Mouse (Mus musculus): ENCODE measurements at regions not wholly inside any gene's neighbourhood (a gene's known extent, or its start where the extent isn't known, plus 50 kb on each side); places are given as distances from the start of the nearest gene placed in this dataset.
A peak's percentile ranks its signal among the peaks of the same experiment; 100 is the strongest.

DNA sequence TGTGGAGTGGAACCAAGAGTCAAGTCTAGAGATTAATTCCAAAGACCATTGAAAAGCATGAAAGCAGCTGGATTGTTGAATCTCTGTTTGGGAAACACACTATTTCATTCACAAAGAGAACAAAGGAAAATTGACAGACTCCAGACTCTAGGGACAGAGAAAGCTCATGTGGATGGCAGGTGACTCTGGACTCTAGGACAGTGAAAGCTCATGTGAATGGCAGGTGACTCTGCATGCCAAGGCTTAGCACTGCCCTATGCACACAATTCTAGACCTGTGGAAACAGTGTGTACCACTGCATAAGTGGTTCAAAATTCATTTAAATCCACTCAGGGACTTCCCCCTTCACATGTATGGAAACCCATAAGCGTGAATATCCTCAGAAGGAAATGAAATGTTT lies 486.0 kb upstream of the Fam92a start:
- Histone ChIP-seq H3K4me2 (ENCODE audit: low read depth, low read length) (no peak overlapping the region), H3K36me3 (ENCODE audit: control insufficient read depth, insufficient read depth, low read length) (no peaks in the 10 kb centered on the region), H3K27me3 (replicated peaks; ENCODE audit: control insufficient read depth, insufficient read depth, low read length) (no peaks in the 10 kb centered on the region), H3K9me3 (ENCODE audit: control insufficient read depth, low read length) (no peaks in the 10 kb centered on the region), H3K9ac (ENCODE audit: low read depth, low read length) (no peak overlapping the region), H3K27ac (replicated peaks; ENCODE audit: low read depth, low read length) (no peak overlapping the region), H3K4me3 (ENCODE audit: low read depth, low read length) (no peak overlapping the region), H3K4me1 (ENCODE audit: control insufficient read depth, insufficient read depth, low read length) (no peaks in the 10 kb centered on the region)
- ATAC-seq (ENCODE audit: low read depth) (no peak), DNase-seq (ENCODE audit: low spot score) (no peak)
- WGBS, result 92% methylated on average over 1 of the region's 1 CpGs

DNA sequence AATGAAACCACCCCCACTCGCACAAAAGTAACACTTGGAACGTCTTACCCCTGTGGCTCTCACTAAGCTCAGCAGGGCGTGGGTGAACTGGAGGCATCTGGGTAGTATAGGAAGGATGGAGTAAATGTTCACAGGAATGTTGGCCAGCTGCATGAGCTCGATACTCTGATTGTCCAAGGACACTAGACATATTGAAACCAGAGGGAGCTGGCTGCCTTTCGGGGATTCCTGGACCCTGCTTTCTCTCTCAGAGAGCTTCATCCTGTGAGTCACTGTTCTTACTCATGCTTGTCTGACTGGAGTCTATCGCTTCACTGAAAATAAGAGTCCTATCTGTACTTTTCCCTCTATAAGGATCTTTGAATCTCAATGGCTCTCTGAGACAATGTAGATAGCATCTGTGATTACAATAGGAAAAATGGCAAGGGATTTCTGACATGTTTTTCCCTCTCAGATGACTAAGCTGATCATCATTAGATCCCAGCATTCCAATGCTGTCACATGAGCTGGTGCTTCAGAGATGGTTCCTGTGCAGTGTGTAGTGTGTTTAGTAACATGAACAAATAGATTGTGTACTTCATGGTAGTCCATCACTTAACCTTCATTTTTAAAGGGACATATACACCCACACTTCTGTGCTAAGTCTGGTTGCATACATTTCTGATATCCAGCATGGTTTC lies 485.2 kb upstream of the Fam92a start:
- peak; percentile 12 for DNase-seq (ENCODE audit: low spot score)
- Histone ChIP-seq H3K4me2 (ENCODE audit: low read depth, low read length) (no peak overlapping the region), H3K36me3 (ENCODE audit: control insufficient read depth, insufficient read depth, low read length) (no peaks in the 10 kb centered on the region), H3K27me3 (replicated peaks; ENCODE audit: control insufficient read depth, insufficient read depth, low read length) (no peaks in the 10 kb centered on the region), H3K9me3 (ENCODE audit: control insufficient read depth, low read length) (no peaks in the 10 kb centered on the region), H3K27ac (replicated peaks; ENCODE audit: low read depth, low read length) (no peak overlapping the region), H3K4me1 (ENCODE audit: control insufficient read depth, insufficient read depth, low read length) (no peaks in the 10 kb centered on the region), H3K9ac (ENCODE audit: low read depth, low read length) (no peak overlapping the region), H3K4me3 (ENCODE audit: low read depth, low read length) (no peak overlapping the region)
- no peak for ATAC-seq (ENCODE audit: low read depth)
- WGBS, result 76% methylated on average over 6 of the region's 6 CpGs

GRCm38 (mm10) chr4:12655457-12656228 lies 483.8 kb upstream of the Fam92a start:
- no peak for ATAC-seq (ENCODE audit: low read depth)
- 0 out of 2 replicates have a peak overlapping the region, but pooled peaks have one; percentile 10 for H3K4me3 ChIP-seq (ENCODE audit: low read depth, low read length)
- no peaks in the 10 kb centered on the region for H3K36me3 ChIP-seq (ENCODE audit: control insufficient read depth, insufficient read depth, low read length)
- WGBS, result 49% methylated on average over 13 of the region's 13 CpGs
- no peak overlapping the region for H3K9ac ChIP-seq (ENCODE audit: low read depth, low read length)
- H3K27ac ChIP-seq (replicated peaks; ENCODE audit: low read depth, low read length), result no peak overlapping the region
- H3K4me1 ChIP-seq (ENCODE audit: control insufficient read depth, insufficient read depth, low read length), result no peaks in the 10 kb centered on the region
- peak; percentile 6 for DNase-seq (ENCODE audit: low spot score)
- no peaks in the 10 kb centered on the region for H3K9me3 ChIP-seq (ENCODE audit: control insufficient read depth, low read length)
- H3K4me2 ChIP-seq (ENCODE audit: low read depth, low read length), result peak overlapping the region; percentile 38
- no peaks in the 10 kb centered on the region for H3K27me3 ChIP-seq (replicated peaks; ENCODE audit: control insufficient read depth, insufficient read depth, low read length)

GRCm38 (mm10) chr4:12654568-12655456 lies 483.0 kb upstream of the Fam92a start:
- H3K27me3 ChIP-seq (replicated peaks; ENCODE audit: control insufficient read depth, insufficient read depth, low read length), result no peaks in the 10 kb centered on the region
- no peak for DNase-seq (ENCODE audit: low spot score)
- H3K4me2 ChIP-seq (ENCODE audit: low read depth, low read length), result peak overlapping the region; percentile 38
- no peaks in the 10 kb centered on the region for H3K4me1 ChIP-seq (ENCODE audit: control insufficient read depth, insufficient read depth, low read length)
- 52% methylated on average over 12 of the region's 12 CpGs for WGBS
- no peaks in the 10 kb centered on the region for H3K9me3 ChIP-seq (ENCODE audit: control insufficient read depth, low read length)
- no peaks in the 10 kb centered on the region for H3K36me3 ChIP-seq (ENCODE audit: control insufficient read depth, insufficient read depth, low read length)
- no peak overlapping the region for H3K27ac ChIP-seq (replicated peaks; ENCODE audit: low read depth, low read length)
- no peak overlapping the region for H3K9ac ChIP-seq (ENCODE audit: low read depth, low read length)
- no peak for ATAC-seq (ENCODE audit: low read depth)
- 0 out of 2 replicates have a peak overlapping the region, but pooled peaks have one; percentile 10 for H3K4me3 ChIP-seq (ENCODE audit: low read depth, low read length)

GRCm38 (mm10) chr4:12647732-12648131 lies 475.9 kb upstream of the Fam92a start:
- H3K27me3 ChIP-seq (replicated peaks; ENCODE audit: control insufficient read depth, insufficient read depth, low read length), result no peaks in the 10 kb centered on the region
- H3K4me1 ChIP-seq (ENCODE audit: control insufficient read depth, insufficient read depth, low read length), result peaks cover 5% of the 10 kb centered on the region; the same call in 1 of the 2 replicates
- H3K9me3 ChIP-seq (ENCODE audit: control insufficient read depth, low read length), result no peaks in the 10 kb centered on the region
- H3K4me2 ChIP-seq (ENCODE audit: low read depth, low read length), result no peak overlapping the region
- no peak for DNase-seq (ENCODE audit: low spot score)
- no peaks in the 10 kb centered on the region for H3K36me3 ChIP-seq (ENCODE audit: control insufficient read depth, insufficient read depth, low read length)
- H3K9ac ChIP-seq (ENCODE audit: low read depth, low read length), result no peak overlapping the region
- WGBS, result 33% methylated on average over 3 of the region's 3 CpGs
- no peak for ATAC-seq (ENCODE audit: low read depth)
- H3K27ac ChIP-seq (replicated peaks; ENCODE audit: low read depth, low read length), result no peak overlapping the region
- no peak overlapping the region for H3K4me3 ChIP-seq (ENCODE audit: low read depth, low read length)

GRCm38 (mm10) chr4:12642525-12642928 lies 470.7 kb upstream of the Fam92a start:
- Histone ChIP-seq H3K4me1 (ENCODE audit: control insufficient read depth, insufficient read depth, low read length) (peaks cover 10% of the 10 kb centered on the region), H3K27me3 (replicated peaks; ENCODE audit: control insufficient read depth, insufficient read depth, low read length) (no peaks in the 10 kb centered on the region), H3K4me3 (ENCODE audit: low read depth, low read length) (no peak overlapping the region), H3K36me3 (ENCODE audit: control insufficient read depth, insufficient read depth, low read length) (no peaks in the 10 kb centered on the region), H3K9me3 (ENCODE audit: control insufficient read depth, low read length) (no peaks in the 10 kb centered on the region), H3K27ac (replicated peaks; ENCODE audit: low read depth, low read length) (no peak overlapping the region), H3K9ac (ENCODE audit: low read depth, low read length) (no peak overlapping the region), H3K4me2 (ENCODE audit: low read depth, low read length) (no peak overlapping the region)
- ATAC-seq (ENCODE audit: low read depth) (peak; percentile 72), DNase-seq (ENCODE audit: low spot score) (peak; percentile 78)
- WGBS, result 25% methylated on average over 4 of the region's 4 CpGs

DNA sequence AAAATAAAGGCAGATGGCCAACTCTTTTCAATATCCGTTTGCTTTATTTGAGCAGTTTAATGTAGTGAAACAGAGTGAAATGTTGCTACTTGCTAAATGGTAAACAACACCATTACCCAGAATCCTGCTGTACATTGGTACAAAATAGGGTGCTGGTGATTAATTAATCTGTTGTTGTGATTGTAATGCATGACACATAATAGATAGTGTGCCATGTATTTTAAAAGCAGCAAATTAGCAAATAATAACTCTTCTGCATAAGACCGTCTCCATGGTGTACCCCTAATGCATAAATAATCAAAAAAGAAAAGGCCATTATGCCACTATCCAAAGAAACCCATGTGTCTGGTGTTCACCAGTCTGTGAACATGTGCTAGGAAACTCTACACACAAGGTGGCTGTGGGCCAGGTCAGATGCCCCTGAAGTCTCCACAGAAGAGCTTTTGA lies 457.6 kb upstream of the Fam92a start:
- no peaks in the 10 kb centered on the region for H3K27me3 ChIP-seq (replicated peaks; ENCODE audit: control insufficient read depth, insufficient read depth, low read length)
- no peak overlapping the region for H3K9ac ChIP-seq (ENCODE audit: low read depth, low read length)
- 73% methylated on average over 2 of the region's 2 CpGs for WGBS
- no peak overlapping the region for H3K4me3 ChIP-seq (ENCODE audit: low read depth, low read length)
- H3K4me1 ChIP-seq (ENCODE audit: control insufficient read depth, insufficient read depth, low read length), result peaks cover 3% of the 10 kb centered on the region; the same call in 1 of the 2 replicates
- H3K4me2 ChIP-seq (ENCODE audit: low read depth, low read length), result no peak overlapping the region
- DNase-seq (ENCODE audit: low spot score) (no peak), ATAC-seq (ENCODE audit: low read depth) (no peak)
- no peaks in the 10 kb centered on the region for H3K36me3 ChIP-seq (ENCODE audit: control insufficient read depth, insufficient read depth, low read length)
- H3K9me3 ChIP-seq (ENCODE audit: control insufficient read depth, low read length), result no peaks in the 10 kb centered on the region
- no peak overlapping the region for H3K27ac ChIP-seq (replicated peaks; ENCODE audit: low read depth, low read length)

- Histone ChIP-seq H3K9me3 (ENCODE audit: control insufficient read depth, low read length) (no peaks in the 10 kb centered on the region), H3K4me3 (ENCODE audit: low read depth, low read length) (no peak overlapping the region), H3K36me3 (ENCODE audit: control insufficient read depth, insufficient read depth, low read length) (no peaks in the 10 kb centered on the region), H3K27me3 (replicated peaks; ENCODE audit: control insufficient read depth, insufficient read depth, low read length) (no peaks in the 10 kb centered on the region), H3K4me2 (ENCODE audit: low read depth, low read length) (no peak overlapping the region), H3K9ac (ENCODE audit: low read depth, low read length) (no peak overlapping the region), H3K27ac (replicated peaks; ENCODE audit: low read depth, low read length) (no peak overlapping the region), H3K4me1 (ENCODE audit: control insufficient read depth, insufficient read depth, low read length) (peaks cover 3% of the 10 kb centered on the region; the same call in 1 of the 2 replicates)
- WGBS, result 40% methylated on average over 5 of the region's 5 CpGs
- ATAC-seq (ENCODE audit: low read depth) (no peak), DNase-seq (ENCODE audit: low spot score) (no peak)
Observed at GRCm38 (mm10) chr4:12628702-12629374, 457.0 kb upstream of the Fam92a start.

Data from embryonic facial prominence, embryonic 14.5 days (tissue).